Mouse (Mus musculus): ENCODE data around the gene Ralgps2. TPM values are rescaled to one million over a fixed set of nuclear protein-coding genes. Genes with fewer than 3 reads are reported as not detected.
A peak's percentile ranks its signal among the peaks of the same experiment; 100 is the strongest.

Ralgps2 gene
- total RNA-seq, 2 experiments from 2014 or later = 12.5 to 28.8 TPM

DNA sequence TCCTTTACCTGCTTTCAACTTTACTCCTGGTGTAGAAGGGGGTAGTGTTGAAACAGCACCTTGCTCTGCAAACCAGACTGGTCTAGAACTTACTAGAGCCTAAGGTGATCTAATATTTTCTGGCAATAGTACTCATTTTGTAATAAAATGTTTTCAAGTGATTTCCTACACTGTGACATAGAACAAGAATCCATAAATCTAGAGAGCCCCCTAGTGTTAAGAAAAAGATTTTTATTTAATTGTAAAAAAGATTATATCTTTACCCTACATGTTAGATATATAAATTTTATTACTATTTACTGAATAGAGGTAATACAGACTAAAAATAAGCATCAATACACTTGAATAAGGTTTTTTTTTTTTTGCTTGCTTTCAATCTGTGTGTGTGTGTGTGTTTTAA is 29.6 kb downstream of the Ralgps2 start:
- no peak for ATAC-seq (replicated peaks; ENCODE audit: poor library complexity, severe bottlenecking)

DNA sequence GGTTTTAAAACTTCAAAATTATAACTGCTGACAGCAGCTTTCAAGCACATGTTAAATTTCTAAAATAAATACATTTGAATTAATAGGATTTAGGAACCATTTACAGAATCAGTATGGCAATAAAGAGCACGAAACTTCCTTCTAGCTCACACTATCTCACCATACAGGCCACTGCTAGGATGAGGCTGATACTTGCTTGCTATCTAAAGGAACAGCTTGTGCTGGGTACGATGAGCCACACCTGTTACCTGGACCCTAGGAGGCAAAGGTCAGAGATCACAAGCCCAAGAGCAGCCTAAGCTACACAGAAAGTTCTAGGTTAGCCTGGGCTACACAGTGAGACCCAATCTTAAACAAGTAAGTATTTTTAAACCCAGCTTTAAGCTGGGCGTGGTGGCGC is 30.2 kb downstream of the Ralgps2 start:
- no peak for ATAC-seq (replicated peaks; ENCODE audit: poor library complexity, severe bottlenecking)

- no peak for ATAC-seq (replicated peaks; ENCODE audit: poor library complexity, severe bottlenecking)
Measured at GRCm38 (mm10) chr1:156905660-156906059, 33.8 kb downstream of the Ralgps2 start.

DNA sequence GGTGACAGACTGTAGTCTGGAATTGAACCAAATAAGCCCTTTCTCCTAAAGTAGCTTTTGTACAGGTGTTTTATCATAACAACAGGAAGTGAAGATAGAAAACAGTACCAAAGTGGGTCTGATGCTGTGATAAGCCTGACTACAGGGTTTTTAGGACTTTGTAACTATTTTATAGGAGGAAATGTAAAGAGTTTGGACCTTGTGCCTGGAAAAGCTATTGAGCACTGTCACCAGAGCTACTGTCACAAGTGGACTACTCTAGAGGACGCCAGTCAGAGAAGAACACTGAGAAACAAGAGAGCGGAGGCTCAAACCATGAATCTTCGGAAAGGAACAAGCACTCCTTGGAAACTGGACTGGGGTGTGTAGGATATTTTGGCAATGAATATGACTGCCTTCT is 35.5 kb downstream of the Ralgps2 start:
- no peak for ATAC-seq (replicated peaks; ENCODE audit: poor library complexity, severe bottlenecking)

DNA sequence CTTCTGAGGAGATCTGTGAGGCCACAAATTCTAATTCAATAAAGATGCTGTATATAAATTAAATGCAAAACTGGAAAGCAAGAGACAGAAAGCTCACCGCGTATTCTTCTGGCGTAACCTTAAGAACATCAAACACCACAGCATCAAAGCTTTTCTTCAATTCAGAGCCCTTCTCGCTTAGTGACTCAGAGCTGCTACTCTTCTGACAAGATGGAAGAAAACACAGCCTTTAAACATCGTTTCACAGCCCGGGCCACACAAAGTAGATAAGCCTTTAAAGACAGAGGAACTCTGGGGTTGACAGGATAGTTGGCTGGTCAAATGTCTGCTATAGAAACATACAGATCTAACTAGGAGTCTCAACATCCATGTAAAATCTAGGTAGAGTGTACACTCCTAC is 37.7 kb downstream of the Ralgps2 start:
- no peak for ATAC-seq (replicated peaks; ENCODE audit: poor library complexity, severe bottlenecking)

GRCm38 (mm10) chr1:156891561-156891960 is 47.9 kb downstream of the Ralgps2 start:
- ATAC-seq (replicated peaks; ENCODE audit: poor library complexity, severe bottlenecking) = peak; percentile 25; the same call in 1 of the 2 replicates

GRCm38 (mm10) chr1:156888830-156889229 is 50.6 kb downstream of the Ralgps2 start:
- ATAC-seq (replicated peaks; ENCODE audit: poor library complexity, severe bottlenecking) = no peak

GRCm38 (mm10) chr1:156885879-156886278 is 53.5 kb downstream of the Ralgps2 start:
- no peak for ATAC-seq (replicated peaks; ENCODE audit: poor library complexity, severe bottlenecking)

DNA sequence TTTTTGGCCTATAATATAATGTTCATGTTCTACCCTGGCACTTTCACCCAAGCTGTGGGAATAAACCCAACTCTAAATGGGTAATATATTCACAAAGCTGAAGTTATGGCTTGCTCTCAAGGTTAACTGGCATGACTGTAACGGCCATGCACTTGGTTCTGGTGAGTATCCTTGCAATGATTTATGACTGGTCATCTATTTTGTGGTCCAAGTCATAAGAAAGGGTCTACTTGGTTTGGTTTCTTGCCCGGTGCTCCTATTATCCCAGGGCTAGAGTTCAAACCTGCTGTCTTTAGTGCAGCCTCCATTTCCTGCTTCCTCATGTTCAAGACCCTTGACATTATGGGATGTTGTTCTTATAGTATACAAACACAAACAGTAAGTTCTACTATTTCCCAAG is 54.6 kb downstream of the Ralgps2 start:
- no peak for ATAC-seq (replicated peaks; ENCODE audit: poor library complexity, severe bottlenecking)

GRCm38 (mm10) chr1:156870616-156871015 is 68.8 kb downstream of the Ralgps2 start:
- ATAC-seq (replicated peaks; ENCODE audit: poor library complexity, severe bottlenecking) = no peak

- ATAC-seq (replicated peaks; ENCODE audit: poor library complexity, severe bottlenecking) = no peak
Measured at GRCm38 (mm10) chr1:156870028-156870427, 69.4 kb downstream of the Ralgps2 start.

- no peak for ATAC-seq (replicated peaks; ENCODE audit: poor library complexity, severe bottlenecking)
Measured at GRCm38 (mm10) chr1:156864240-156864639, 75.2 kb downstream of the Ralgps2 start.

DNA sequence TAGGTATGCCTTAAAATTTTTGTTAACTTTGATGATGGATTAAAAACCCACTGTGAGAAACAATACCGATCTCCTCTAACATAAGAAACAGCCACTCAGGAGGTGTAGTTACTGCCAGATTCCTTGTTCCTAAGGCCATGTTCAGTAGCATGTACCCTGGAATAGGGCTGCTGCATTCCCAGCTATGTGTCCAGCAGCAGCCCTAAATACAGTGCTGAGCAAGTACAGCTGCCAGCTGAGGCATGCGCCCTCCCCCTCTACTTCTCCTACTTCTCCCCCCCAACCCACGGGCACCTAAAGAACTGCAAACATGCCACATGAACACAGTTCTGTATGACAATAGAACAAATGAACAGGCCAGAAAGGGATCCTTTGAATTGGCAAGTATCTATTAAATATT is 75.7 kb downstream of the Ralgps2 start:
- ATAC-seq (replicated peaks; ENCODE audit: poor library complexity, severe bottlenecking) = no peak

DNA sequence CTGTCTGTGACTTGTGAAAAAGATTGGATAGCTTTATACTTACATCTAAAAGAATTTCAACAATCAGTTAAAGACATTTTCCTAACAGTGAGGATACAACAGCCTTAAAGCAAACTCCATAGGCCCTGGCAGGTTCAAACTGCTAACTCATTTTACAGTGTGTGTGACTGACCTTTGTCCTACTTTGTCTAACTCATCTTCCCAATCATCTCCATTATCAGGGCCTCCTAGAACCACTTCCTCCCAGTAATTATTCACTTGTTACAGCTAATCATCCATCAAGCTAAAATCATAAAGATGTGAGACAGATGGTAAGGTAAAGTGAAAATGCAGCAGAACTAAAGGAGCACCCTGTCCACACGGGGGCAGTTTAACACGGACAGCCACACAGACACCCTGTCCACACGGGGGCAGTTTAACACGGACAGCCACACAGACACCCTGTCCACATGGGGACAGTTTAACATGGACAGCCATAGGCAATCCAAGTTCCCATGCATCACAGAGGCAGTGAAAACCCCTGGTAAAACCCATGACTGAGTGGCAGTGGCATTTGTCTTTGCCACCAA is 77.9 kb downstream of the Ralgps2 start:
- peak; percentile 69 for ATAC-seq (replicated peaks; ENCODE audit: poor library complexity, severe bottlenecking)

DNA sequence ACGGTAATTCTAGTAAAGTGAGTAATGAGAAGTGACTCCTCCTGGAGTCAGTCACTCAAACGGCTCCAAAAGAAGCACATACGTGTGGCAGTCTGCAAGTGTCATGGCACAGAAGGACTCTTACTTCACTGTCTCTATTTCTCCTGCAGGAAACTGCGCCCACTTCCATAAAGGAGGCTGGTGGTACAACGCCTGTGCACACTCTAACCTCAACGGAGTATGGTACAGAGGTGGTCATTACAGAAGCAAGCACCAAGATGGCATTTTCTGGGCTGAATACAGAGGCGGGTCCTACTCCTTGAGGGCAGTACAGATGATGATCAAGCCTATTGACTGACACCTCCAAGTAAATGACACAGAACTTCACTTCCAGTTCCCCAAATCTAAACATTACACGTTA is 79.2 kb downstream of the Ralgps2 start:
- peak; percentile 68 for ATAC-seq (replicated peaks; ENCODE audit: poor library complexity, severe bottlenecking)

DNA sequence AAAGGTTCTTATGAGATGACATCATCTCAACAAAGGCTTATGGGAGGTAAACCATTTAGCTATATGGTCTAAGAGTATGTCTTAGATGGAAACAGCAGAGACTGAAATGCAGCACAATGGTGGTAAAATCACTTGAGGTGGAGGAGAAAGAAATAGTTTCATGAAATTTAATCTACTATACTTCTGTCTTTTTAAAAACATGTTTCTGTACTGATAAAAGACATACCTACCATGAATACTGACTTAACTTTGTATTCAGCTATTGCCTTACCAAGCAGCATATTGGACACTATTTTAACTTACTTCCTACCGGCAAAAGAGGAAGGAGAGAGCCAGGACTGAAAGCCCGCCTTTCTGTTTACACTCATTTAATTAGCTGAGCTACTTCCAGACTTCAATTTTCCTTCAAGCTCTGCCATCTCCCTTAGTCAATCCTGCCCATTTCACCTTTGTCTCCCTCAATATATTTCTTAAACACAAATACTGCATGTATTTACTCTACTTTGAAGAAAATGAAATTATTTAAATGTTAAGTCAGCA is 79.6 kb downstream of the Ralgps2 start:
- peak; percentile 55 for ATAC-seq (replicated peaks; ENCODE audit: poor library complexity, severe bottlenecking)

DNA sequence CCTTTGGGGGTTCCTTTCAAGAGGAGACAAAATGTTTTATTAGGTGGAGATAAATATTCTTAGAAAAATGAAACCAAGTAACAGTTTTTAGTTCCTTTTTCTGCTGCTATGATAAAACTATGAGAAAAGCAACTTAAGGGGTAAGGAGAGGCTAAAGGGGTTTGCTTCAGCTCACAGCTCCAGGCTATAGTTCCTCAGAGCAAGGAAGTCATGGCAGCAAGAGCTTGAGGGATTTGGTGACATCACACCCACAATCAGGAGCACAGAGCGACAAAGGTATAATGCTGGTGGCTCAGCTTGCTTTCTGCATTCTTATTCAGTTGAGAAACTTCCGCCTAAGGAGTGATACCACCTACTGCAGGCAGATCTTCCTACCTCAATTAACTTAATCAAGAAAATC is 80.3 kb downstream of the Ralgps2 start:
- ATAC-seq (replicated peaks; ENCODE audit: poor library complexity, severe bottlenecking) = peak; percentile 61

- ATAC-seq (replicated peaks; ENCODE audit: poor library complexity, severe bottlenecking) = no peak
Measured at GRCm38 (mm10) chr1:156856666-156857065, 82.8 kb downstream of the Ralgps2 start.

- no peak for ATAC-seq (replicated peaks; ENCODE audit: poor library complexity, severe bottlenecking)
Measured at GRCm38 (mm10) chr1:156854558-156854957, 84.9 kb downstream of the Ralgps2 start.

DNA sequence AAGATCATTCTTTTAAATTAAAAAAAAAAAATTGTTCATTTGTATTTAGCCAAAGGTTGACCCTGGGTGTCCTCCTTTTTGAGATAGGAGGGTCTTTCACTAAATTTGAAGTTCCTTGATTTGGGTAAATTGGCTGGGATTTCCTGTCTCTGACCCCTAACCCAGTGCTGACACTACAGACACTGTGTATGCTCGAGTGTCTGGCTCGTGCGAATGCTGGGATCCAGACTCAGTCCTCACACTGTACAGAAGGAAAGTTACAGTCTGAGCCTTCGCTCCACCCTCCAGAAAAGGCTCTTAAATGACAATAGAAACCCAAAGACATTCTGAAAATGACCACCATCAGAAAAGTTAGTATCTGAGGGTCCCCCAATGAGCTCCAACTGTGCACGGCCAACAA is 86.6 kb downstream of the Ralgps2 start:
- no peak for ATAC-seq (replicated peaks; ENCODE audit: poor library complexity, severe bottlenecking)

- no peak for ATAC-seq (replicated peaks; ENCODE audit: poor library complexity, severe bottlenecking)
Measured at GRCm38 (mm10) chr1:156852409-156852808, 87.0 kb downstream of the Ralgps2 start.

DNA sequence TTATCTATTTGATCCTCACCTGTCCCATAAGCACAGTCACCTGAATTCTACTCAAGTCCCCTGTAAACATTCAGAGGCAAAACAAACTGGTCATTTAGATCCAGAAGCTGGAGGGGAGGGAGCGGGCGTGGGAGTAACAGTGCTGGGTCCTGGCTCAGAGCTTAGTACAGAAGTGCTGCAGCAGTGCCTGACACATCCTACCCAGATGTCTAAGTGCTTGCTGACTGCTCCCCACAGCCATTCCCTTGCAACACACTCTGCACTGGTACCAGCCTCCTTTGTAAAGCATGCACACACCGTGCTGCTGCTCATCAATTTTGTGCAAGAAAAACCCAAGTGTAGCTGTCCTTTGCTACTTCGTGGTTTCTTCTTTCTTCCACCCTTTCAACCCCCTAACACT is 92.3 kb downstream of the Ralgps2 start:
- no peak for ATAC-seq (replicated peaks; ENCODE audit: poor library complexity, severe bottlenecking)
